Mouse (Mus musculus) CH12.LX (cell line): Measurements from ENCODE around the gene 6030468B19Rik. TPM values are rescaled to one million over a fixed set of nuclear protein-coding genes. Genes with fewer than 3 reads are reported as not detected.
A peak's percentile ranks its signal among the peaks of the same experiment; 100 is the strongest.

Experiments
- DNase-seq: peaks from one replicate; pipeline ENCODE4 v3.0.0-alpha.2; 2013; ENCODE audit errors: extremely low read depth
- H3K27ac ChIP-seq: 2 replicates; pipeline ENCODE4 v1.5.1; 2012; ENCODE audit warnings: low read depth, mild to moderate bottlenecking, control low read depth, moderate library complexity; ENCODE audit not compliant: insufficient read depth
- H3K27me3 ChIP-seq: replicated peaks from 2 replicates; pipeline ENCODE3; 2012; ENCODE audit warnings: inconsistent platforms
- H3K36me3 ChIP-seq, 2 experiments: replicated peaks in 1 of 2; 2 replicates each; pipeline versions ENCODE3 to v1.6.1; 2012; ENCODE audit warnings: inconsistent platforms in 1 of 2, low read length in 1 of 2, mild to moderate bottlenecking in 1 of 2, mixed read lengths in 1 of 2, moderate library complexity in 1 of 2; ENCODE audit not compliant: control insufficient read depth in 1 of 2, insufficient read depth in 1 of 2
- H3K4me1 ChIP-seq, 2 experiments: 2 replicates each; pipeline ENCODE4 v1.6.1; 2012; ENCODE audit warnings: inconsistent platforms in 1 of 2, moderate library complexity in 1 of 2; ENCODE audit not compliant: insufficient read depth in 2 of 2, control insufficient read depth in 1 of 2
- H3K4me2 ChIP-seq: 2 replicates; pipeline ENCODE4 v1.6.1; 2012; ENCODE audit warnings: low read depth, mild to moderate bottlenecking, control low read depth; ENCODE audit not compliant: poor library complexity, insufficient read depth, severe bottlenecking
- H3K4me3 ChIP-seq, 3 experiments: fragments of 150-350 bp in 1 of 3; sonication (generic) in 1 of 3; replicated peaks in 1 of 3; 2 replicates each; pipeline versions ENCODE3 to v1.5.1; 2011 to 2012; ENCODE audit warnings: low read depth in 2 of 3, low read length in 2 of 3, mild to moderate bottlenecking in 2 of 3, moderate library complexity in 2 of 3, control low read depth in 1 of 3, improper control_type of control experiment in 1 of 3, inconsistent platforms in 1 of 3, mixed read lengths in 1 of 3; ENCODE audit not compliant: poor library complexity in 1 of 3
- H3K79me2 ChIP-seq: replicated peaks from 2 replicates; pipeline ENCODE4 v1.6.1; 2012; ENCODE audit warnings: mild to moderate bottlenecking, moderate library complexity; ENCODE audit not compliant: control insufficient read depth, poor library complexity, insufficient read depth, severe bottlenecking; ENCODE audit errors: extremely low read depth
- H3K9ac ChIP-seq: 2 replicates; pipeline ENCODE4 v1.6.1; 2012; ENCODE audit warnings: low read depth, mild to moderate bottlenecking, control low read depth, moderate library complexity; ENCODE audit not compliant: insufficient read depth
- H3K9me3 ChIP-seq: replicated peaks from 2 replicates; pipeline ENCODE3; 2012; ENCODE audit warnings: low read length, inconsistent platforms, mixed read lengths
- BHLHE40 ChIP-seq: IDR thresholded peaks from 2 replicates; pipeline ENCODE4 v1.6.1; 2011; ENCODE audit warnings: mild to moderate bottlenecking, low read depth, low read length, improper control_type of control experiment
- HCFC1 ChIP-seq: IDR thresholded peaks from 2 replicates; pipeline ENCODE4 v1.6.1; 2012; ENCODE audit warnings: low read depth, mild to moderate bottlenecking, inconsistent platforms, low read length, improper control_type of control experiment
- JUN ChIP-seq: IDR thresholded peaks from 2 replicates; pipeline ENCODE4 v1.6.1; 2011; ENCODE audit warnings: low read depth, mild to moderate bottlenecking, low read length, improper control_type of control experiment, moderate library complexity; ENCODE audit not compliant: insufficient read depth
- JUND ChIP-seq: conservative IDR thresholded peaks from 2 replicates; pipeline ENCODE4 v1.6.1; 2011; ENCODE audit warnings: low read depth, low read length, improper control_type of control experiment
- MYC ChIP-seq: IDR thresholded peaks from 2 replicates; pipeline ENCODE4 v1.6.1; 2011; ENCODE audit warnings: low read depth, mild to moderate bottlenecking, improper control_type of control experiment, low read length
- POLR2A ChIP-seq: IDR thresholded peaks from 2 replicates; pipeline ENCODE4 v1.6.1; 2011; ENCODE audit warnings: low read depth, mild to moderate bottlenecking, improper control_type of control experiment, low read length
- RCOR1 ChIP-seq: conservative IDR thresholded peaks from 2 replicates; pipeline ENCODE4 v1.6.1; 2012; ENCODE audit warnings: low read depth, mild to moderate bottlenecking, inconsistent platforms, low read length, improper control_type of control experiment
- UBTF ChIP-seq: IDR thresholded peaks from 2 replicates; pipeline ENCODE4 v1.6.1; 2012; ENCODE audit warnings: low read depth, mild to moderate bottlenecking, inconsistent platforms, low read length, improper control_type of control experiment, moderate library complexity
- ZMIZ1 ChIP-seq: IDR thresholded peaks from 2 replicates; pipeline ENCODE4 v1.6.1; 2012; ENCODE audit warnings: low read depth, mild to moderate bottlenecking, inconsistent platforms, low read length, improper control_type of control experiment
- ZNF384 ChIP-seq: IDR thresholded peaks from 2 replicates; pipeline ENCODE4 v1.6.1; 2012; ENCODE audit warnings: low read depth, low read length, improper control_type of control experiment, inconsistent platforms
- dilution Hi-C: fragments of 300-500 bp; cut with MboI; formaldehyde crosslinking; loops from 2 replicates; pipeline ENCODE4 v1.14.3; 2020; ENCODE audit warnings: low sequenced_read_pairs; ENCODE audit not compliant: extremely low pct_unique_long_range_greater_than_20kb, extremely low pct_ligation_motif_present
- in situ Hi-C: fragments of 300-500 bp; cut with MboI; formaldehyde crosslinking; loops from 3 replicates; pipeline ENCODE4 v1.14.3; 2019; ENCODE audit warnings: low sequenced_read_pairs, low pct_ligation_motif_present, low pct_unique_long_range_greater_than_20kb, mixed read lengths
- polyA plus RNA-seq: library from polyadenylated mRNA; unstranded; fragments of >175 nt; gene quantifications from 2 replicates; pipeline ENCODE4 v1.2.1, GENCODE M21; 2012; ENCODE audit warnings: low read depth; ENCODE audit not compliant: insufficient read length
- total RNA-seq, 2 experiments: library from RNA; depleted of rRNA; stranded (reverse); fragments of 300-350 nt in 1 of 2; fragments of >200 nt in 1 of 2; gene quantifications; 2 replicates each; pipeline ENCODE4 v1.2.3; 2012 to 2014

6030468B19Rik gene
- total and polyA plus RNA-seq, 3 experiments = 0.93 to 1.7 (median 1.5) TPM

DNA sequence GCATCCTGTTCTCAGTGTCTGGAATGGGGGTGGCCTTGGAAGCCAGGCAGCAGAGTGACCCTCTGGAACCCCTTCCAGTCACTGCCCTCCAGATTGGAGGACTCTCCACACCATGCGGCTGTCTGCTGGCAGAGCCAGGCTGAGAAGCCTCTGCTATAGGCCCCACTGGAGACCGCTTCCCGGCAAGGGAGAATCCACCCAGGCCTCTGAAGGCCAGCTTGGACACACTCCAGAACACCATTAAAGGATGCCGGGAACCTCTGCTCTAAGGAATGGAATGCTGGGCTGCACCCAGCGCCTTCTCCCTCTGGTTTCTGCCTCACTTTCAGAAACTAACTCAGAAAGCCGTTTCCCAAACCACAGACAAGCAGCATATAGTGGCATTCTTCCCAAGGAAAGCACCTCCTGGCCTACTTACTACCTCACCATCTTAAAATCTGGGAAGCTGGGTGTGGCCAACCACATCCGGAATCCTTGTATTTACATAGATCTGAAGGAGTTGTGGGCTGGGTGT is 25.3 kb downstream of the 6030468B19Rik start:
- in situ Hi-C loops = loop anchor here (10.0 kb wide), 2 partner anchors 108 to 348 kb away; no protein-coding TSS in a partner anchor
- Histone ChIP-seq H3K27me3 (no peaks in the 10 kb centered on the region), H3K9ac (no peak overlapping the region), H3K4me2 (no peak overlapping the region), H3K9me3 (no peaks in the 10 kb centered on the region), H3K4me1 (peaks cover 3 to 64% of the 10 kb centered on the region in 2 experiments; a peak in 2 of 4 replicates), H3K27ac (no peak overlapping the region), H3K4me3 (no peak overlapping the region), H3K36me3 (peaks cover 56 to 69% of the 10 kb centered on the region in 2 experiments), H3K79me2 (peaks cover 52% of the 10 kb centered on the region)
- DNase-seq = no peak
- no peak for TF ChIP-seq JUND
- TF ChIP-seq POLR2A = peak; percentile 50
- TF ChIP-seq RCOR1 = 0 out of 2 replicates have a peak, but pooled peaks have one; percentile 14
- TF ChIP-seq ZMIZ1 = peak; percentile 69
- dilution Hi-C loops = no loop called here

- peaks cover 3 to 58% of the 10 kb centered on the region in 2 experiments; a peak in 2 of 4 replicates for H3K4me1 ChIP-seq
- H3K79me2 ChIP-seq = peaks cover 51% of the 10 kb centered on the region
- H3K27ac ChIP-seq = no peak overlapping the region
- H3K4me2 ChIP-seq = no peak overlapping the region
- TF ChIP-seq HCFC1 (no peak), UBTF (no peak), MYC (no peak), BHLHE40 (no peak), ZNF384 (no peak), JUN (no peak), ZMIZ1 (peak; percentile 48; the same call in 1 of the 2 replicates)
- DNase-seq = no peak
- H3K27me3 ChIP-seq = no peaks in the 10 kb centered on the region
- no peak overlapping the region; the same call in 1 of the 2 replicates for H3K9ac ChIP-seq
- H3K9me3 ChIP-seq = no peaks in the 10 kb centered on the region
- in situ Hi-C loops = loop anchor here (10.0 kb wide), 2 partner anchors 109 to 349 kb away; no protein-coding TSS in a partner anchor
- H3K4me3 ChIP-seq = no peak overlapping the region
- peaks cover 50 to 63% of the 10 kb centered on the region in 2 experiments for H3K36me3 ChIP-seq
- dilution Hi-C loops = no loop called here
Measured at GRCm38 (mm10) chr11:117823411-117823810, 26.0 kb downstream of the 6030468B19Rik start.
